Mouse (Mus musculus) T-cell, adult 66 days (primary cell): Measurements from ENCODE around the gene Amd2. TPM values are rescaled to one million over a fixed set of nuclear protein-coding genes. Genes with fewer than 3 reads are reported as not detected.

Source experiments
- total RNA-seq, 2 experiments: library from RNA; stranded (reverse); gene quantifications; 3 replicates in 1 of 2; 4 replicates in 1 of 2; pipeline ENCODE4 v1.2.4; 2023

Gene Amd2
- 10 to 100 TPM; 13.4 to 18.8 TPM for total RNA-seq

GRCm38 (mm10) chr10:35711792-35712191 lies at the start of gene Amd2:
Gene Amd2 (minus strand): TSS chr10:35711892.

